Mouse (Mus musculus) intestine, embryonic 15.5 days (tissue): Measurements from ENCODE around the gene Cdk5rap3. TPM values are rescaled to one million over a fixed set of nuclear protein-coding genes. Genes with fewer than 3 reads are reported as not detected.

Experiments used
- ATAC-seq: fragments of 200-750 bp; cut with Nextera tagmentation; 2 replicates; pipeline ENCODE4 v1.8.0; 2017; ENCODE audit warnings: moderate TSS enrichment, moderate library complexity
- H3K27ac ChIP-seq: fragments of 300-500 bp; sonication (generic); 2 replicates; pipeline ENCODE4 v1.5.1; 2015; ENCODE audit warnings: mild to moderate bottlenecking, inconsistent platforms
- H3K27me3 ChIP-seq: fragments of 300-500 bp; sonication (generic); replicated peaks from 2 replicates; pipeline ENCODE4 v1.6.1; 2015; ENCODE audit warnings: inconsistent platforms
- H3K36me3 ChIP-seq: fragments of 300-500 bp; sonication (generic); 2 replicates; pipeline ENCODE4 v1.6.1; 2015; ENCODE audit warnings: inconsistent platforms
- H3K4me1 ChIP-seq: fragments of 300-500 bp; sonication (generic); replicated peaks from 2 replicates; pipeline ENCODE4 v1.6.1; 2015; ENCODE audit warnings: inconsistent platforms
- H3K4me2 ChIP-seq: fragments of 300-500 bp; sonication (generic); replicated peaks from 2 replicates; pipeline ENCODE4 v1.6.1; 2015; ENCODE audit warnings: mild to moderate bottlenecking, inconsistent platforms
- H3K4me3 ChIP-seq: fragments of 300-500 bp; sonication (generic); replicated peaks from 2 replicates; pipeline ENCODE4 v1.5.1; 2015; ENCODE audit warnings: inconsistent platforms
- H3K9ac ChIP-seq: fragments of 300-500 bp; sonication (generic); 2 replicates; pipeline ENCODE4 v1.6.1; 2015; ENCODE audit warnings: inconsistent platforms
- H3K9me3 ChIP-seq: fragments of 300-500 bp; sonication (generic); 2 replicates; pipeline ENCODE4 v1.6.1; 2016; ENCODE audit warnings: inconsistent platforms
- WGBS: fragments of 180-500 bp; shearing (Covaris S2); methylation state at CpG from one replicate; pipeline ENCODE4 v1.1.7; 2015; 5-methylcytosine and 5-hydroxymethylcytosine counted together
- polyA plus RNA-seq: library from polyadenylated mRNA; unstranded; fragments of >200 nt; fragmentation: Nextera tagmentation; extraction: Ambion mirVana; gene quantifications from 2 replicates; pipeline ENCODE4 v1.2.1, GENCODE M21; 2015

Gene Cdk5rap3
- polyA plus RNA-seq, 1 experiment from 2014 or later: 64.2 TPM

DNA sequence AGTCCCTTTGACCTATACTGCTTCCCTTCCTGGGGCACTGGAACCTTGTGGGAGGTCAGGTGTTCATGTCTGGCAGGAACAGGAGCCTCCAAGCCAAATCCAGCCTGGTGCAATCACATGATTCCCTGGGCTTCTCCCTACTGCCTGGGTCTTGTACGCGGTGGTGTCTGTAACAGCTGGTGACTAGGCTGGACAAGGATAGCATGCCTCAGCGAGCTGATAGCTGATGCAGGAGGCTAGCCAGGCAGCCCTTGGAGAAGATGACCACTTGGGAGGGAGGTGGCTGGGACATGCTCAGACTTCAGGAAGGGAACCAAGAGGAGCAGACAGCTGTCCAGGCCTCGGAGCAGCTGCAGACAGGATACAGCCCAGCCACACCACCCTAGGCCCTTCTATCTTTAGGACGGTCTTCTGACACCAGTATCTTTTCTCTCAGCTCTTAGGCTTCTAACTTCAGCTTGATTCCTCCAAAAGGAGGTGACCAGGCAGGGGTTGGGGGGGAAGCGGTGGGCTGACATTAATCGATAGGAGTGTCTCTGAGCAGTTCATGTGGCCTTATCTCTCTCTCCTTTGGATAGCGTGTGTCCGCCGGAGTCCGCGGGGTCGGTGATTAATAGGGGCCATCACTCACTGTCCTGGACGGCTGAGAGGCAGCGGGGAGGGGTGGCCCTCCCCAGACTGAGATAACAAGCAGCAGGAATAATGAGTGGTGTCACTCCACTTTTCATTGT, 9.7 kb downstream of the Cdk5rap3 start:
- WGBS: 34% methylated on average over 15 of the region's 15 CpGs
- Histone ChIP-seq H3K4me3 (no peak overlapping the region), H3K4me2 (no peak overlapping the region), H3K9ac (no peak overlapping the region), H3K27me3 (peaks cover 3% of the 10 kb centered on the region; the same call in 1 of the 2 replicates), H3K9me3 (no peaks in the 10 kb centered on the region), H3K27ac (no peak overlapping the region), H3K36me3 (peaks cover 10% of the 10 kb centered on the region; the same call in 1 of the 2 replicates), H3K4me1 (peaks cover 16% of the 10 kb centered on the region; the same call in 1 of the 2 replicates)
- no peak for ATAC-seq

DNA sequence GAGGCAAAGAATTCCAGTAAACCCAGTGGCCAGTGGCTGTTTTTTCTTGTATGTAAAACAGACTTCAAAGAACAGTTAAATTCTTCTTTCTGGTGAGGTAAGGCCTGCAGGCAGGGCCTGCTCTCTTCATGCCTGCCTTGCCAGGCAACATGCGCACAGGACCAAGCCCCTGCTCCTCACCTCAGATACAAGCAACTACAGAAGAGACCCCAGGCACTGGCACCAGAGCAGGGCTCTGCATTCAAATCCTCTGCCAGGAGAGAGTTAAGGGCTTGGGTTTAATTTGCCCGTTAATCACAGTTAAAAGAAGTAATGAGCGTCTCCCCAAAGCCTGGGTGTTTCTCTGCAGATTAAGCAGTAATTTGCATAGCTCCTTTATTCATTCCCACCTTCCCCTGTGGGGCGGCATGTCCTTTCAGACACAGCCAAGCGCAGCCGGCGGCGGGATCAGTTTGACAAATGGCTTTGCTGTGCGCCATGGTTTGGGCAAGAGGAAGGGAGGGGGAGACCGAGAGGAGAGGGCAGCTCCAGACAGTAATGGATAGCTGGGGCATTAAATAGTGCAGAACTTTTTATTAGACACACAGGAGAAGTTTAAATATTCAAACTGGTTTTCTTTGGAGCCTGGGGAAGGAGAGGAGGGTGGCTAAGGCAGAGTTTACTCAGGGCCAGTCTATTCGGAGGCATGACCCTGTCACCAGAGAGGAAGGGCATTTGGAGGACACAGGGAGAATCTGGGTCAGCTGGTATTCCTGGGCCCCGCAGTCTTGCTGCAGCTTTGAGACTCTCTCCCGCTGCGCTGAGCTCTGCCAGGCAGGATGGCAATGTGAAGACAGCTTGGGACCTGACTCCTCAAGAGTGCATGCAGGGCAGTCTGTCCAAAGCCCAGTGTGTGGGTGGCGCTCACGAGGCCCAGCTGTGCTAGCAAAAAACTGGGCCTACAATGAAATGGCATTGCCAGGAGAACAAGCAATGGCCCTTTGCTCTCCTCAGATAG, 13.4 kb downstream of the Cdk5rap3 start:
- no peak for ATAC-seq
- 27% methylated on average over 16 of the region's 16 CpGs for WGBS
- H3K27ac ChIP-seq: no peak overlapping the region

DNA sequence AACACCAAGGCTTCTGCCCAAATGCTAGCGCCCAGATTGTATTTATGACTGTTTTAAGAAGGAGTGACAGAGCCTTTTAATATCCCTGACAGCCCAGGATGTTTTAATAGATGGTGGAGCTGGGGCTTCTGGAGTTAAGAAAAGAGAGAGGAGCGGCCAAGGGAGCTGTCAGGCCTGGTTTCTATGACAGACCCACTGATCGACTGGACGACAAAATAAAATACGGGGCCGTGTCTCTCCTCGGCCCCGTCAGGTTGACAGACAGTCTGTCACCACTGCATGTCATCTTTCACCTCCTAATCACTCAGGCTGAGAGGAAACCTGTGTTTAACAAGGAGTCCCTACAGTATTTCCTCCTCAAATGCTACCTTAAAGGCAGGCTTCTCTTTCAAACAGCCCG, 15.0 kb downstream of the Cdk5rap3 start:
- no peaks in the 10 kb centered on the region for H3K9me3 ChIP-seq
- H3K27ac ChIP-seq: no peak overlapping the region
- H3K27me3 ChIP-seq: peaks cover 3% of the 10 kb centered on the region; the same call in 1 of the 2 replicates
- ATAC-seq: no peak
- 54% methylated on average over 9 of the region's 9 CpGs for WGBS
- no peaks in the 10 kb centered on the region for H3K36me3 ChIP-seq
- no peak overlapping the region for H3K4me2 ChIP-seq
- H3K4me1 ChIP-seq: peaks cover 13% of the 10 kb centered on the region; the same call in 1 of the 2 replicates
- H3K9ac ChIP-seq: no peak overlapping the region
- H3K4me3 ChIP-seq: no peak overlapping the region

More for the DNA sequence above, 13.4 kb downstream of the Cdk5rap3 start:
- Histone ChIP-seq H3K4me1 (peaks cover 15% of the 10 kb centered on the region; the same call in 1 of the 2 replicates), H3K27me3 (peaks cover 3% of the 10 kb centered on the region; the same call in 1 of the 2 replicates), H3K9me3 (no peaks in the 10 kb centered on the region), H3K9ac (0 out of 2 replicates have a peak overlapping the region, but pooled peaks have one; percentile 8), H3K36me3 (0 out of 2 replicates have a peak, but pooled peaks cover 3% of the 10 kb centered on the region), H3K4me2 (no peak overlapping the region), H3K4me3 (no peak overlapping the region)

DNA sequence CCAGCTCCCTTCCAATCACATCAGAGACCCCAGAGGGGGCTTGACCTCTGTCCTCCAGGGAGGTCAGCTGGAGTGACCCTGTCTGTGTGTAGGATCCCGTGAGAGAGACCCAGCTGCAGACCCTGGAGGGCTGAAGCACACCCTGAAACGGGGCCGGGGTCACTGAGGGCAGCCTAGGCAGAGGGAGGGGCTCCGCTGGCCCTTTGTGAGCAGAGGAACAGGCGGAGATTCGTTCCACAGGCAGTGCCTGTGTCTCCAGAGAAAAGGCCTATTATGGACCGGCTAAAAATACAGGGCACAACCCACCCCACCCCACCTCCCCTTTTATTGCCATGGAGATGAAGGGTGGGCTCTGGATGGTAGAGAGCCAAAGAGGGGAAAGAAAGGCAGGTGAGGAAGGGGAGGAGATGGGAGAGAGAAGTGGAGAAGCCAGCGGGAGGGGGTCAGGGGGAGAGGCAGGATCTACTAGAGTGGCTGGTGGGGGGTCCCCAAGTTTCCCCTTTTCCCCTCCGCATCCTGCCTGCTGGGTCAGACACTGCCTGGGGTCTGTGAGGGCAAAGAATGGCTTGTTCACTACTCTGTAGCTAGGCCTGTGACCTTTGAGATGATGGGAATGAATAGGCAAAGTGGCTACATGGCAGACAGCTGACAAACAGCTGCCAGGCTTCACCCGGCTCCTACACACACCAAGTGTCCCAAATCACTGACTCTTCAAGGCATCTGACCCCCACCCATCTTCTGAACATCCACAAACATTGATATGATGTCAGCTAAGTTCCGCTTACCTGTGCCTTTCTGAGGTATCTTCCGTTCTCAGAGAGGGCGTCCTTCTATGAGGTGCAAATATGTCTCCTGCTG, 16.6 kb downstream of the Cdk5rap3 start:
- Histone ChIP-seq H3K4me1 (peaks cover 13% of the 10 kb centered on the region; the same call in 1 of the 2 replicates), H3K36me3 (no peaks in the 10 kb centered on the region), H3K9me3 (no peaks in the 10 kb centered on the region), H3K4me3 (no peak overlapping the region), H3K27ac (no peak overlapping the region), H3K27me3 (peaks cover 3% of the 10 kb centered on the region; the same call in 1 of the 2 replicates), H3K9ac (no peak overlapping the region), H3K4me2 (no peak overlapping the region)
- no peak for ATAC-seq
- 49% methylated on average over 13 of the region's 13 CpGs for WGBS

DNA sequence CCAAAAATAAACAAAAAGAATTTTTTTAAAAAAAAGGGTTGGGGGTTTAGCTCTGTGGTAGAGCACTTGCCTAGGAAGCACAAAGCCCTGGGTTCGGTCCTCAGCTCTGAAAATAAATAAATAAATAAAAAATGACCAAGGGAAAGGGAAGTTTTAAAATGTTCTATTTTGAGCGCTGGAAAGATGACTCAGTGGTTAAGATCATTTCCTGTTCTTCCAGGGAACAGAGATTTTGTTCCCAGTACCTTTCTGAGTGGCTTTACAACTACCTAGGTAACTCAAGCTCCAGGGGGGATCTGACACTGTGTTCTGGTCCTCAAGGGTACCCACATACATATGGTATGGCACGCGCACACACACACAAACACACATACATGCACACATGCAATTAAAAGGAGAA, 20.4 kb downstream of the Cdk5rap3 start:
- no peak overlapping the region for H3K4me3 ChIP-seq
- no peaks in the 10 kb centered on the region for H3K36me3 ChIP-seq
- H3K4me1 ChIP-seq: 0 out of 2 replicates have a peak, but pooled peaks cover 3% of the 10 kb centered on the region
- no peaks in the 10 kb centered on the region for H3K27me3 ChIP-seq
- no peak overlapping the region for H3K9ac ChIP-seq
- H3K27ac ChIP-seq: no peak overlapping the region
- no peaks in the 10 kb centered on the region for H3K9me3 ChIP-seq
- no peak for ATAC-seq
- H3K4me2 ChIP-seq: no peak overlapping the region
- WGBS: 73% methylated on average over 4 of the region's 4 CpGs

DNA sequence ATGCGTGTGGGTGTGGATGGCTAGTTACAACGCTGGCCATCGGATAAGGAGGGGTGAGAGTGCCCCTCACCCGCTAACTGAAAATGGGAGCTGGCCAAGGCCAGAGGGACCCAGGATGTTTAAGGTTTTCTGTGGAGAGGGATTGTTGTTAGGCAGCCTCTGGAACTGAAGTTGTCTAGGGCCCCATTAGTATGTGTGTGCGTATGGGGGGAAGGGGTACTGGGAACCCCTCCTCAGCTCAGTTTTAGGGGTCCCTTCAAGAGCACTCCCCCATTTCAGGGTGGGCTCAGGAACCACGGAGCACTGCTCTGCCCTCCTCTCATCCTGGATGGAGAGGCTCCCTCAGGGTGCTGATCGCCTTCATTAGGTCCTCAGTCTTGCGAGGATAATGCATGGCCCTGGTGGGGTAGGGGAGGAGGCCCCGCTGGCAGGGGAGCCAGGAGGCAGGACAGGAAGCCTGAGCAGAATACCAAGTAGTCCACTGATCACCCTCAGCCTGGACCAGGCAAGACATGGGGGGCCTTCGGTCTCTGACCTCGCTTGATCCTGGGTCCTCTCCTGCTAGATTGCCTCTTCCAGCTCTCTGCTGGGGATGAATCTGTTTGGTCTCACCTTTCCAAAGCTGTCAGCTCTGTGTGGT, 23.0 kb downstream of the Cdk5rap3 start:
- Histone ChIP-seq H3K4me2 (no peak overlapping the region), H3K4me3 (no peak overlapping the region), H3K9me3 (no peaks in the 10 kb centered on the region), H3K27me3 (no peaks in the 10 kb centered on the region), H3K27ac (no peak overlapping the region), H3K4me1 (no peaks in the 10 kb centered on the region), H3K9ac (no peak overlapping the region), H3K36me3 (no peaks in the 10 kb centered on the region)
- WGBS: 65% methylated on average over 11 of the region's 11 CpGs
- ATAC-seq: no peak

DNA sequence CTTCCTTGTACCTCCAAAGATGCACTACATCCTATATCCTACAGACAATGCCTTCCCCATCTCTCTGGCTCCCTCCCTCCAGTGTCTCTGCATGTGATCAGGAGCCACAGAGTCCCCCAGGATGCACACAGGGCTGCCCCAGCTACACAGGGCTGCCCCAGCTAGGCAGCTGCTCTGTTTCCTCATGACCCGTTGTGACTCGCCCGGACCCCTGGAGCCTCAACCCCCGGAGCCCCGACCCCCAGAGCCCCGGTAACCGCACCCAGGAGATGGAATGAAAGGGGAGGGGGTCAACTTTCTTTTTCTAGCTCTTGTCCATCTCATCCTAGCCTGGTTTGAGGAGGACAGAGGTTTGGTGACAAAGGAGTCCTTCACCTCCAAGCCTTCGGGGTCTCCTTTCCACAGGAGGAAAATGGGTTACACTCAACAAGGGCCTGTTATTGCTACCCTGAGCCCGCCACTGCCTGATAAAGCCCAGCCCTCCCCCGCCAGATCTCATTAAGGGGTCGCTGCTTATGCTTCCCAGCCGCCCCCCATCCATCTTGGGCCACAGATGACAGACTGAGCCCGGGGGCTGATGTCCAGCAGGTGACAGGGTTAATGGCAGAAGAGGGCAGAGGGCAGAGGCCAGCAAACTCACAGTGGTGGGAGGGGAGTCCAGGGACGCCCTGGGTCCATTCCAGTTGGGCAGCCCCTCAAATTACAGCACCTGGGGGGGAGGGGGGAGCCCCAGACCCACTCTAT, 24.3 kb downstream of the Cdk5rap3 start:
- Histone ChIP-seq H3K27ac (no peak overlapping the region), H3K36me3 (no peaks in the 10 kb centered on the region), H3K4me3 (no peak overlapping the region), H3K4me1 (no peaks in the 10 kb centered on the region), H3K9me3 (no peaks in the 10 kb centered on the region), H3K4me2 (no peak overlapping the region), H3K9ac (no peak overlapping the region), H3K27me3 (no peaks in the 10 kb centered on the region)
- WGBS: 42% methylated on average over 14 of the region's 14 CpGs
- no peak for ATAC-seq

DNA sequence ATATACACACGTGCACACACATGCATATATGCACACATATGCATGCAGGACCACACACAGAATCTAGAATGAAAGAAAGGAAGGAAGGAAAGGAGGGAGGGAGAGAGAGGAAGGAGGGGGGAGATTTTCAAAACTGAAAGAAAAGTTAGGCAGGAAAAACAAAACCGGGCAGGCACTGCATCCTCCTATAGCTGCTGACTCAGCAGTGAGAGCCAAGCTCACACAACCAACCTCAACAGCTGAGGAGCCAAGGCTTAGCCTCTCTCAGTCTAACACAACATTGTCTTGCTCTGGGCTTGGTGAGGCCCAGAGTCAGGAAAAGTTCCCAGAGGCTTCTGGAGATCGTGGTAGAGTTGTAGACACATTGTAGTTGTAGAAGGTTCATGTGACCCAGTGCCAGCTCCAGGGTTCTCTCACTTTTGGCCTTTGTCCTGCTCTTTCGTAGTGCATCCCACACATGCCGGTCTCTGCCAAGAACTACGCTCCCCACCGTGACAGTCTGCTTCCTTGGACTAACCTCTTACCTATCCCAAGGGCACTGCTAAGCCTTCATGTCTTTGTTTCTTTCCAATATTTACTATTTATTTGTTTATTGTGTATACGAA, 29.3 kb downstream of the Cdk5rap3 start:
- Histone ChIP-seq H3K9ac (no peak overlapping the region), H3K36me3 (no peaks in the 10 kb centered on the region), H3K4me3 (no peak overlapping the region), H3K4me1 (no peaks in the 10 kb centered on the region; the same call in 1 of the 2 replicates), H3K4me2 (no peak overlapping the region), H3K27ac (no peak overlapping the region), H3K27me3 (no peaks in the 10 kb centered on the region), H3K9me3 (no peaks in the 10 kb centered on the region)
- 83% methylated on average over 8 of the region's 8 CpGs for WGBS
- no peak for ATAC-seq

DNA sequence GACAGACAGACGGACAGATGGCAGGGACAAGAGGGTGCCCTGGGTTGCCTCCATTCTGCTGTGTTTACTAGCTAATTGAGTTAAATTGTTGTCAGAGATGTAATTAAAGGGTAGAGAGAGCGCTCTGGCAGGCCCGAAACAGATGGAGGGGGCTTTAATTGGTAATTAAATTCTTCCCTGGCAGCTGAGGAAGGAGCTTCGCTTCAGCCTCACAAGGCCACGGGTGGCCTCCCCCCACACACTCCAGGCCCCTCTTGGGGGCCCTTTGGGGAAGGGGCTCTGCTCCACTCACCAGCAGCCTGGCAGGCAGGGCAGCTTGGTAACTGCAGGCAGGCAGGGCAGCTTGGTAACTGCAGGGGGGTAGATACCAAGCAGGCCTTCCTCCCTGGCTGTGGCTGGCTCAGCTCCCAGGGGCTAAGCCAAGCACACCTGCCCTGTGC, 30.4 kb downstream of the Cdk5rap3 start:
- H3K9ac ChIP-seq: no peak overlapping the region
- WGBS: 39% methylated on average over 5 of the region's 5 CpGs
- no peaks in the 10 kb centered on the region for H3K9me3 ChIP-seq
- no peak overlapping the region for H3K4me3 ChIP-seq
- H3K4me2 ChIP-seq: no peak overlapping the region
- no peaks in the 10 kb centered on the region; the same call in 1 of the 2 replicates for H3K4me1 ChIP-seq
- H3K36me3 ChIP-seq: no peaks in the 10 kb centered on the region
- peak; percentile 53; the same call in 1 of the 2 replicates for ATAC-seq
- 0 out of 2 replicates have a peak overlapping the region, but pooled peaks have one; percentile 13 for H3K27ac ChIP-seq
- no peaks in the 10 kb centered on the region for H3K27me3 ChIP-seq

DNA sequence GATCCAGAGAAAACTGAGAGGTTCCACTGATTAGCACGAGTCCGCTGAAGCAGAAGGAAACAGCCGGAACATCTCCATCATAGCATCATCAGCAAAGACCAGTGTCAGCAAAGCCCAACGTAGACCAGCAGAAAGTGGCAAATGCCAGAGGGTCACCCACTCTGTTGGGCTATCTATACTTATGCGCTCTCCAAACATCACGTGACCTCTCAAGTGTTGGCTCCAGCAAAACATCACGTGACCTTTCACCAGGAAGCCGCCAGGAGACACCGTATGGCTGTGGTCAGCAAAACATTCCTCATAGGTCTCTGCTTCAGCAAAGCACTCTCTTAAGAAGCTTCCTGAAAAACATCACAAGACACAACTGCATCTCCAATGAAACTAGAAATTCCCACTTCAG, 36.0 kb downstream of the Cdk5rap3 start:
- no peak overlapping the region for H3K4me2 ChIP-seq
- WGBS: 79% methylated on average over 9 of the region's 9 CpGs

More for the DNA sequence above, 36.0 kb downstream of the Cdk5rap3 start:
- Histone ChIP-seq H3K9ac (no peak overlapping the region), H3K4me1 (peaks cover 13% of the 10 kb centered on the region), H3K36me3 (no peaks in the 10 kb centered on the region), H3K27ac (no peak overlapping the region), H3K27me3 (peaks cover 7% of the 10 kb centered on the region), H3K9me3 (no peaks in the 10 kb centered on the region), H3K4me3 (no peak overlapping the region)
- no peak for ATAC-seq
